Mouse (Mus musculus): Measurements from ENCODE around the gene Pbx4.

DNA sequence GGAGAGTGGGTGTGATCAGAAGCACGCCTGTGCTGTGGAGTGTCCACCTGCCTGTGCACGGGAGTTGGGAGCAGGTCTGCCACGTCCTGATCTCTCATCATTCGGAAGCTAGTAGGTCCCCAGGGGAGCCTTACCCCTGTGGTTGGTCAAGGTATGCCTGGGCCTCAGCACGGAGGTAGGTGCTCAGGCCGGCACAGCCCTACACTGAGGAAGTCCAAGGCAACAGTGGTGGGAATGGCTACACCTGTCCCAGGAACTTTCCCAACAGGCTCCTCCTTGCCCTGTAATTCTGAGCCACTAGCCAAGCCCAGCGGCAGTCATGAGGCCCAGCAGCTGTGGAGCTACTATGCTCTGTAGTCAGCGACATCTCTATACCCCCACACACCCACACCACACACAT, 47.4 kb downstream of the Pbx4 start:
- TF ChIP-seq CTCF (IDR thresholded peaks at IDR 0.05; ENCODE audit: control insufficient read depth, insufficient read depth, low read length) (no peak), POLR2A (IDR thresholded peaks at IDR 0.05; ENCODE audit: borderline replicate concordance, control insufficient read depth, low read depth, low read length) (no peak)

All from bone marrow, adult 2 months (tissue).